Mouse (Mus musculus) small intestine, adult 2 months (tissue): Measurements from ENCODE around the gene Mical3.

Experiments
- CTCF ChIP-seq: fragments of 200-500 bp; IDR thresholded peaks from 2 replicates; pipeline ENCODE4 v1.5.1; 2012; ENCODE audit warnings: low read depth, mild to moderate bottlenecking, control low read depth, inconsistent platforms, low read length, moderate library complexity, mixed read lengths; ENCODE audit not compliant: insufficient replicate concordance, insufficient read length; ENCODE audit errors: extremely low read depth
- POLR2A ChIP-seq: fragments of 200-500 bp; IDR thresholded peaks from 2 replicates; pipeline ENCODE4 v1.6.1; 2012; ENCODE audit warnings: low read depth, mild to moderate bottlenecking, control low read depth, inconsistent platforms, low read length, moderate library complexity

DNA sequence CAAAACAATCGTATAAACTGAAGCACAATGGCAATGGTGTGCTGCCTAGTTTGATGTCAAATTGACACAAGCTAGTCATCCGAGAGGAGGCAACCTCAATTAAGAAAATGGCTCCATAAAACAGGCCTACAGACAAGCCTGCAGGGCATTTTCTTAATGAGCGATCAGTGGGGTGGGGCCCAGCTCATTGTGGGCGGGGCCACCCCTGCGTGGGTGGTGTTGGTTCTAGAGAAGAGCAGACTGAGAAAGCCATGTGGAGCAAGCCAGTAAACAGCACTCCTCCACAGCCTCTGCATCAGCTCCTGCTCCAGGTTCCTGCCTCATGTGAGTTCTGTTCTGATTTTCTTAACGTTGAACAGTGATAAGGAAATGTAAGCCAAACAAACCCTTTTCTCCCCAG, 6.4 kb upstream of the Mical3 start:
- TF ChIP-seq CTCF, result no peak
- TF ChIP-seq POLR2A, result no peak
